Mouse (Mus musculus): Measurements from ENCODE around the gene Zc3h10.

- TF ChIP-seq TAL1 (IDR thresholded peaks at IDR 0.05; ENCODE audit: low read length) (no peak), GATA1 (IDR thresholded peaks at IDR 0.05; ENCODE audit: low read length) (no peak)
Measured at GRCm38 (mm10) chr10:128502341-128502740, 45.2 kb downstream of the Zc3h10 start.

Measured in erythroblast, embryonic 14.5 days (primary cell).